Mouse (Mus musculus) limb, embryonic 14.5 days (tissue): ENCODE results near the gene Rabepk. TPM values are rescaled to one million over a fixed set of nuclear protein-coding genes. Genes with fewer than 3 reads are reported as not detected.

Experiments used
- ATAC-seq: fragments of 200-750 bp; cut with Nextera tagmentation; 2 replicates; pipeline ENCODE4 v1.8.0; 2017; ENCODE audit warnings: low read depth, moderate number of reproducible peaks, moderate TSS enrichment; ENCODE audit not compliant: low FRiP score
- DNase-seq: peaks from one replicate; pipeline ENCODE4 v3.0.0-alpha.2; 2015; ENCODE audit warnings: low spot score
- H3K27ac ChIP-seq: fragments of 300-500 bp; sonication (generic); replicated peaks from 2 replicates; pipeline ENCODE4 v1.5.1; 2014; ENCODE audit warnings: low read depth, mild to moderate bottlenecking, low read length, moderate library complexity, mixed read lengths
- H3K27me3 ChIP-seq: fragments of 300-500 bp; sonication (generic); 2 replicates; pipeline ENCODE4 v1.6.1; 2014; ENCODE audit warnings: low read length, mixed read lengths; ENCODE audit not compliant: control insufficient read depth, insufficient read depth
- H3K36me3 ChIP-seq: fragments of 300-500 bp; sonication (generic); 2 replicates; pipeline ENCODE4 v1.6.1; 2014; ENCODE audit warnings: mild to moderate bottlenecking, low read length, moderate library complexity, mixed read lengths; ENCODE audit not compliant: control insufficient read depth, insufficient read depth
- H3K4me1 ChIP-seq: fragments of 300-500 bp; sonication (generic); 2 replicates; pipeline ENCODE4 v1.6.1; 2014; ENCODE audit warnings: antibody characterized with exemption, low read length, mixed read lengths; ENCODE audit not compliant: control insufficient read depth, insufficient read depth
- H3K4me2 ChIP-seq: fragments of 300-500 bp; sonication (generic); replicated peaks from 2 replicates; pipeline ENCODE4 v1.6.1; 2014; ENCODE audit warnings: low read depth, mild to moderate bottlenecking, low read length, moderate library complexity; ENCODE audit not compliant: severe bottlenecking
- H3K4me3 ChIP-seq: fragments of 300-500 bp; sonication (generic); replicated peaks from 2 replicates; pipeline ENCODE4 v1.5.1; 2014; ENCODE audit warnings: low read length
- H3K9ac ChIP-seq: fragments of 300-500 bp; sonication (generic); 2 replicates; pipeline ENCODE4 v1.6.1; 2014; ENCODE audit warnings: mild to moderate bottlenecking, low read depth, low read length, moderate library complexity; ENCODE audit not compliant: severe bottlenecking
- H3K9me3 ChIP-seq: fragments of 300-500 bp; sonication (generic); 2 replicates; pipeline ENCODE4 v1.6.1; 2016; ENCODE audit warnings: low read length; ENCODE audit not compliant: control insufficient read depth
- POLR2A ChIP-seq: fragments of 200-500 bp; IDR thresholded peaks from 2 replicates; pipeline ENCODE4 v1.8.0; 2012; ENCODE audit warnings: inconsistent platforms, mild to moderate bottlenecking, moderate library complexity, borderline replicate concordance; ENCODE audit not compliant: insufficient read depth, insufficient read length; ENCODE audit errors: extremely low read depth
- WGBS: fragments of 180-500 bp; shearing (Covaris S2); extraction: QIAGEN DNeasy Blood & Tissue Kit; methylation state at CpG from one replicate; pipeline ENCODE4 v1.1.7; 2014; 5-methylcytosine and 5-hydroxymethylcytosine counted together
- polyA plus RNA-seq, 2 experiments: library from polyadenylated mRNA; depleted of rRNA in 1 of 2; stranded (reverse) in 1 of 2; unstranded in 1 of 2; fragments of >200 nt; fragmentation: Nextera tagmentation in 1 of 2; extraction: Ambion mirVana in 1 of 2; gene quantifications; 2 replicates each; pipeline versions ENCODE4 v1.2.1 to v1.2.3; 2012 to 2014

The Rabepk gene
- polyA plus RNA-seq, 2 experiments, result 30.1 to 42.8 TPM

- 96% methylated on average over 3 of the region's 3 CpGs for WGBS
- no peak for ATAC-seq
- Histone ChIP-seq H3K9me3 (no peaks in the 10 kb centered on the region), H3K9ac (no peak overlapping the region), H3K4me3 (no peak overlapping the region), H3K27me3 (no peaks in the 10 kb centered on the region), H3K4me2 (no peak overlapping the region), H3K27ac (no peak overlapping the region), H3K36me3 (peaks cover 72% of the 10 kb centered on the region), H3K4me1 (no peaks in the 10 kb centered on the region)
- TF ChIP-seq POLR2A, result no peak
- DNase-seq, result no peak
Measured at GRCm38 (mm10) chr2:34810775-34811174, 11.1 kb upstream of the Rabepk start.

- no peak for TF ChIP-seq POLR2A
- H3K36me3 ChIP-seq, result peaks cover 70% of the 10 kb centered on the region
- H3K9me3 ChIP-seq, result no peaks in the 10 kb centered on the region
- H3K4me1 ChIP-seq, result no peaks in the 10 kb centered on the region
- H3K4me3 ChIP-seq, result no peak overlapping the region
- no peak overlapping the region for H3K9ac ChIP-seq
- 100% methylated on average over 1 of the region's 1 CpGs for WGBS
- DNase-seq, result no peak
- no peaks in the 10 kb centered on the region for H3K27me3 ChIP-seq
- no peak overlapping the region for H3K27ac ChIP-seq
- no peak overlapping the region for H3K4me2 ChIP-seq
- no peak for ATAC-seq
Measured at GRCm38 (mm10) chr2:34809568-34809967, 9.9 kb upstream of the Rabepk start.

GRCm38 (mm10) chr2:34808057-34808456 is 8.3 kb upstream of the Rabepk start:
- 83% methylated on average over 2 of the region's 2 CpGs for WGBS
- Histone ChIP-seq H3K27ac (no peak overlapping the region), H3K9ac (no peak overlapping the region), H3K4me1 (peaks cover 6% of the 10 kb centered on the region), H3K4me3 (no peak overlapping the region), H3K27me3 (no peaks in the 10 kb centered on the region), H3K9me3 (no peaks in the 10 kb centered on the region), H3K36me3 (peaks cover 61% of the 10 kb centered on the region), H3K4me2 (no peak overlapping the region)
- DNase-seq (no peak), ATAC-seq (no peak)
- no peak for TF ChIP-seq POLR2A

- WGBS, result 86% methylated on average over 10 of the region's 10 CpGs
- H3K36me3 ChIP-seq, result peaks cover 36% of the 10 kb centered on the region
- H3K27me3 ChIP-seq, result no peaks in the 10 kb centered on the region
- no peak overlapping the region for H3K27ac ChIP-seq
- H3K4me2 ChIP-seq, result no peak overlapping the region
- no peak overlapping the region for H3K9ac ChIP-seq
- DNase-seq (no peak), ATAC-seq (no peak)
- peaks cover 6% of the 10 kb centered on the region for H3K4me1 ChIP-seq
- H3K4me3 ChIP-seq, result no peak overlapping the region
- no peaks in the 10 kb centered on the region for H3K9me3 ChIP-seq
- no peak for TF ChIP-seq POLR2A
Measured at GRCm38 (mm10) chr2:34805364-34805950, 5.7 kb upstream of the Rabepk start.

- TF ChIP-seq POLR2A, result no peak
- H3K27ac ChIP-seq, result no peak overlapping the region
- WGBS, result 84% methylated on average over 1 of the region's 1 CpGs
- H3K4me1 ChIP-seq, result peaks cover 11% of the 10 kb centered on the region
- no peak for ATAC-seq
- DNase-seq, result no peak
- H3K9me3 ChIP-seq, result no peaks in the 10 kb centered on the region
- H3K9ac ChIP-seq, result no peak overlapping the region
- H3K4me2 ChIP-seq, result no peak overlapping the region
- peaks cover 30% of the 10 kb centered on the region for H3K36me3 ChIP-seq
- no peaks in the 10 kb centered on the region for H3K27me3 ChIP-seq
- H3K4me3 ChIP-seq, result no peak overlapping the region
Measured at GRCm38 (mm10) chr2:34804815-34805214, 5.1 kb upstream of the Rabepk start.
